Mouse (Mus musculus) lung, postnatal 0 days (tissue): Measurements from ENCODE around the gene Kdm2b. TPM values are rescaled to one million over a fixed set of nuclear protein-coding genes. Genes with fewer than 3 reads are reported as not detected.

Experiments
- ATAC-seq: fragments of 200-750 bp; cut with Nextera tagmentation; 2 replicates; pipeline ENCODE4 v1.8.0; 2017; ENCODE audit warnings: moderate library complexity
- DNase-seq: peaks from one replicate; pipeline ENCODE4 v3.0.0-alpha.2; 2016; ENCODE audit warnings: low spot score
- H3K27ac ChIP-seq: fragments of 300-500 bp; sonication (generic); 2 replicates; pipeline ENCODE4 v1.5.1; 2014; ENCODE audit warnings: antibody characterized with exemption, mild to moderate bottlenecking, low read length, mixed read lengths
- H3K27me3 ChIP-seq: fragments of 300-500 bp; sonication (generic); replicated peaks from 2 replicates; pipeline ENCODE4 v1.6.1; 2014; ENCODE audit warnings: low read length, mixed read lengths; ENCODE audit not compliant: insufficient read depth
- H3K36me3 ChIP-seq: fragments of 300-500 bp; sonication (generic); 2 replicates; pipeline ENCODE4 v1.6.1; 2014; ENCODE audit warnings: low read length, mixed read lengths; ENCODE audit not compliant: insufficient read depth
- H3K4me1 ChIP-seq: fragments of 300-500 bp; sonication (generic); 2 replicates; pipeline ENCODE4 v1.6.1; 2014; ENCODE audit warnings: antibody characterized with exemption, low read depth, low read length, mixed read lengths; ENCODE audit not compliant: insufficient read depth
- H3K4me2 ChIP-seq: fragments of 300-500 bp; sonication (generic); replicated peaks from 2 replicates; pipeline ENCODE4 v1.6.1; 2014; ENCODE audit warnings: low read depth, mild to moderate bottlenecking, low read length, moderate library complexity, mixed read lengths
- H3K4me3 ChIP-seq: fragments of 300-500 bp; sonication (generic); 2 replicates; pipeline ENCODE4 v1.5.1; 2014; ENCODE audit warnings: low read depth, low read length
- H3K9ac ChIP-seq: fragments of 300-500 bp; sonication (generic); replicated peaks from 2 replicates; pipeline ENCODE4 v1.6.1; 2014; ENCODE audit warnings: low read depth, mild to moderate bottlenecking
- H3K9me3 ChIP-seq: fragments of 300-500 bp; sonication (generic); 2 replicates; pipeline ENCODE4 v1.6.1; 2016; ENCODE audit warnings: low read length, mixed read lengths
- CTCF ChIP-seq: IDR thresholded peaks from 2 replicates; pipeline ENCODE4 v1.5.1; 2016; ENCODE audit warnings: antibody characterized with exemption, mild to moderate bottlenecking
- EP300 ChIP-seq: IDR thresholded peaks from 2 replicates; pipeline ENCODE4 v1.6.1; 2016; ENCODE audit warnings: antibody characterized with exemption, mild to moderate bottlenecking, control low read depth
- WGBS: fragments of 180-500 bp; shearing (Covaris S2); extraction: QIAGEN DNeasy Blood & Tissue Kit; methylation state at CpG from one replicate; pipeline ENCODE4 v1.1.7; 2014; 5-methylcytosine and 5-hydroxymethylcytosine counted together
- polyA plus RNA-seq: library from polyadenylated mRNA; unstranded; fragments of >200 nt; fragmentation: Nextera tagmentation; extraction: Ambion mirVana; gene quantifications from 2 replicates; pipeline ENCODE4 v1.2.1, GENCODE M21; 2015

Gene Kdm2b
- polyA plus RNA-seq, 1 experiment from 2014 or later: 12.2 TPM

- WGBS: 63% methylated on average over 19 of the region's 19 CpGs
- Histone ChIP-seq H3K4me1 (no peaks in the 10 kb centered on the region), H3K36me3 (no peaks in the 10 kb centered on the region), H3K9ac (no peak overlapping the region), H3K27ac (no peak overlapping the region), H3K4me2 (no peak overlapping the region), H3K4me3 (no peak overlapping the region), H3K27me3 (no peaks in the 10 kb centered on the region), H3K9me3 (no peaks in the 10 kb centered on the region)
- TF ChIP-seq CTCF (no peak), EP300 (no peak)
- no peak for DNase-seq
- no peak for ATAC-seq
These were observed 16.3 kb upstream of the Kdm2b start for GRCm38 (mm10) chr5:123005716-123006592.

GRCm38 (mm10) chr5:123000901-123001300 is 11.3 kb upstream of the Kdm2b start:
- ATAC-seq (no peak), DNase-seq (no peak)
- TF ChIP-seq EP300 (no peak), CTCF (no peak)
- Histone ChIP-seq H3K4me1 (no peaks in the 10 kb centered on the region), H3K27ac (no peak overlapping the region), H3K9ac (no peak overlapping the region), H3K4me3 (no peak overlapping the region), H3K27me3 (no peaks in the 10 kb centered on the region), H3K9me3 (no peaks in the 10 kb centered on the region), H3K36me3 (no peaks in the 10 kb centered on the region), H3K4me2 (no peak overlapping the region)
- 65% methylated on average over 1 of the region's 1 CpGs for WGBS

GRCm38 (mm10) chr5:122997205-122998204 is 7.9 kb upstream of the Kdm2b start:
- no peak for TF ChIP-seq EP300
- no peak for TF ChIP-seq CTCF
- Histone ChIP-seq H3K27me3 (no peaks in the 10 kb centered on the region), H3K4me2 (no peak overlapping the region), H3K36me3 (no peaks in the 10 kb centered on the region), H3K4me3 (no peak overlapping the region), H3K9ac (no peak overlapping the region), H3K9me3 (no peaks in the 10 kb centered on the region), H3K4me1 (no peaks in the 10 kb centered on the region), H3K27ac (no peak overlapping the region)
- DNase-seq (no peak), ATAC-seq (no peak)
- WGBS: 81% methylated on average over 18 of the region's 18 CpGs

GRCm38 (mm10) chr5:122994910-122995309 is 5.3 kb upstream of the Kdm2b start:
- no peak for ATAC-seq
- H3K27ac ChIP-seq: no peak overlapping the region
- TF ChIP-seq CTCF: no peak
- no peak for TF ChIP-seq EP300
- H3K9me3 ChIP-seq: no peaks in the 10 kb centered on the region
- no peaks in the 10 kb centered on the region for H3K36me3 ChIP-seq
- H3K4me2 ChIP-seq: no peak overlapping the region
- H3K9ac ChIP-seq: no peak overlapping the region
- 0% methylated on average over 1 of the region's 1 CpGs for WGBS
- H3K4me3 ChIP-seq: no peak overlapping the region
- no peaks in the 10 kb centered on the region for H3K27me3 ChIP-seq
- peaks cover 3% of the 10 kb centered on the region; the same call in 1 of the 2 replicates for H3K4me1 ChIP-seq
- no peak for DNase-seq

GRCm38 (mm10) chr5:122994303-122994846 is 4.8 kb upstream of the Kdm2b start:
- 7% methylated on average over 5 of the region's 5 CpGs for WGBS
- peaks cover 3% of the 10 kb centered on the region; the same call in 1 of the 2 replicates for H3K4me1 ChIP-seq
- peak; percentile 95 for DNase-seq
- H3K4me2 ChIP-seq: peak overlapping the region; percentile 44; the same call in 1 of the 2 replicates
- peak overlapping the region; percentile 6; the same call in 1 of the 2 replicates for H3K4me3 ChIP-seq
- H3K9me3 ChIP-seq: no peaks in the 10 kb centered on the region
- no peaks in the 10 kb centered on the region for H3K36me3 ChIP-seq
- peak; percentile 98 for ATAC-seq
- no peak overlapping the region for H3K27ac ChIP-seq
- TF ChIP-seq EP300 (peak; percentile 22; the same call in 1 of the 2 replicates), CTCF (no peak)
- no peaks in the 10 kb centered on the region for H3K27me3 ChIP-seq
- no peak overlapping the region for H3K9ac ChIP-seq
